Mouse (Mus musculus): ENCODE data around the gene Dync1i2. TPM values are rescaled to one million over a fixed set of nuclear protein-coding genes. Genes with fewer than 3 reads are reported as not detected.
A peak's percentile ranks its signal among the peaks of the same experiment; 100 is the strongest.

The Dync1i2 gene
- polyA plus RNA-seq, 1 experiment from 2014 or later, result 24.2 TPM

GRCm38 (mm10) chr2:71209041-71209755 is 2.3 kb upstream of the Dync1i2 start:
- WGBS (ENCODE audit: insufficient replicate concordance), result 36% methylated on average over 5 of the region's 5 CpGs
- Histone ChIP-seq H3K4me1 (replicated peaks) (peaks cover 13% of the 10 kb centered on the region), H3K36me3 (replicated peaks) (no peaks in the 10 kb centered on the region), H3K9ac (no peak overlapping the region), H3K4me3 (replicated peaks) (no peak overlapping the region), H3K27ac (replicated peaks) (no peak overlapping the region), H3K27me3 (no peaks in the 10 kb centered on the region), H3K4me2 (no peak overlapping the region), H3K9me3 (replicated peaks) (no peaks in the 10 kb centered on the region)
- ATAC-seq (ENCODE audit: insufficient read depth), result no peak

DNA sequence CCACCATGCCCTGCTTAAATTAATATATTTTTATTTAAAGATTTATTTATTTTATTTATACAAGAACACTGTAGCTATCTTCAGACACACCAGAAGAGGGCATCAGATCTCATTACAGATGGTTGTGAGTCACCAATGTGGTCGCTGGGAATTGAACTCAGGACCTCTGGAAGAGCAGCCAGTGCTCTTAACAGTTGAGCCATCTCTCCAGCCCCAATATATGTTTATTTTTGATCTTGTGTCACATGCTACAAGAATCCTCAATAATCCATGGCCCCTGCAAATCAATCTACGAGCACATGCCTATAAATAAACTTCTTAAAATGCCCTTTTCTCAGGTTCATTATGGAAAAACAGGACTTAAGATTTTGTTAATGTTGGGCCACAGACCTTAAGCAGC is 410 bp upstream of the Dync1i2 start:
- no peaks in the 10 kb centered on the region for H3K9me3 ChIP-seq (replicated peaks)
- peak overlapping the region; percentile 59 for H3K4me2 ChIP-seq
- peak overlapping the region; percentile 86 for H3K4me3 ChIP-seq (replicated peaks)

DNA sequence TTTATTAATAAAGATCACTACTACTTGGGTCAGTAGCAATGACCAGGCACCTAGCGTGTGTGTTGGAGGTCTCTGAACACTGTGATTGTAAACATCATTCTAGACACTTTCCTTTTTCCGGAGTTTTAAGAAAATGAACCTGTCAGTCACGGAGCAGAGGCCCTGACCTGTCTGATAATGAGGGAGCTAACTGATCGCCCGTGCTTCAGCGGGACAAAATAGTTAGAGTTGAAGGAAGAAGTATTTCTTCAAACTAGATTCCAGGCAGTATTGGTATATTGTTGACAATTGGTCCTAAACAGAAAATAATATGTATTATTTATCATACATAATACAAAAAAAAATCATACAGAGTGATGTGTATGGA is 837 bp downstream of the Dync1i2 start:
- no peaks in the 10 kb centered on the region for H3K27me3 ChIP-seq
- WGBS (ENCODE audit: insufficient replicate concordance), result 0% methylated on average over 6 of the region's 6 CpGs
- peaks cover 13% of the 10 kb centered on the region for H3K4me1 ChIP-seq (replicated peaks)
- H3K4me2 ChIP-seq, result peak overlapping the region; percentile 59
- no peaks in the 10 kb centered on the region for H3K9me3 ChIP-seq (replicated peaks)
- H3K27ac ChIP-seq (replicated peaks), result peak overlapping the region; percentile 83
- H3K36me3 ChIP-seq (replicated peaks), result peaks cover 16% of the 10 kb centered on the region
- H3K9ac ChIP-seq, result peak overlapping the region; percentile 86
- ATAC-seq (ENCODE audit: insufficient read depth), result no peak
- peak overlapping the region; percentile 86 for H3K4me3 ChIP-seq (replicated peaks)

More for the DNA sequence above, 410 bp upstream of the Dync1i2 start:
- H3K36me3 ChIP-seq (replicated peaks), result peaks cover 11% of the 10 kb centered on the region
- ATAC-seq (ENCODE audit: insufficient read depth), result no peak
- H3K9ac ChIP-seq, result no peak overlapping the region
- H3K27ac ChIP-seq (replicated peaks), result no peak overlapping the region
- no peaks in the 10 kb centered on the region for H3K27me3 ChIP-seq
- WGBS (ENCODE audit: insufficient replicate concordance), result 84% methylated on average over 2 of the region's 2 CpGs
- peaks cover 13% of the 10 kb centered on the region for H3K4me1 ChIP-seq (replicated peaks)

DNA sequence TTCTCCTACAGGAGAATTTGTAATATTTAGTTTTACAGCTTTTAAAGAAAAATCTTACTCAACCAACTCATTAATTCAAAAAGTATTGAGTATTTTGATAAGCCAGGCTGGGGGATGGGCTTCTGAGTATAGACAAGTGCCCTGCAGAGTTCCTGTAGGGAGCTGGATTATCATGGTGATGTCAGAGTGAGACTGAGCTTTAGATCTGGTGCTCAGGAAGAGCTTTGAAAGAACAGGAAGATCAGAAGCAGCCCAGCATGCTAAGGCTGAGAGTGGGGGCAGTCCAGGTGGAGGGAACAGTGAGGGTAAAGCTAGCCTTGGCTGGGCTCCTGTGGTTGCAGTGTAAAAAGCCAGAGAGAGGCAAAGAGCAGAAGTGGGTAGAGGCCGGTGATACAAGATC is 9.5 kb downstream of the Dync1i2 start:
- H3K4me3 ChIP-seq (replicated peaks), result no peak overlapping the region
- no peak for ATAC-seq (ENCODE audit: insufficient read depth)
- H3K4me1 ChIP-seq (replicated peaks), result no peaks in the 10 kb centered on the region
- 79% methylated on average over 1 of the region's 1 CpGs for WGBS (ENCODE audit: insufficient replicate concordance)
- no peak overlapping the region for H3K4me2 ChIP-seq
- no peaks in the 10 kb centered on the region for H3K9me3 ChIP-seq (replicated peaks)
- no peak overlapping the region for H3K9ac ChIP-seq
- no peaks in the 10 kb centered on the region for H3K27me3 ChIP-seq
- peaks cover 48% of the 10 kb centered on the region for H3K36me3 ChIP-seq (replicated peaks)
- no peak overlapping the region for H3K27ac ChIP-seq (replicated peaks)

DNA sequence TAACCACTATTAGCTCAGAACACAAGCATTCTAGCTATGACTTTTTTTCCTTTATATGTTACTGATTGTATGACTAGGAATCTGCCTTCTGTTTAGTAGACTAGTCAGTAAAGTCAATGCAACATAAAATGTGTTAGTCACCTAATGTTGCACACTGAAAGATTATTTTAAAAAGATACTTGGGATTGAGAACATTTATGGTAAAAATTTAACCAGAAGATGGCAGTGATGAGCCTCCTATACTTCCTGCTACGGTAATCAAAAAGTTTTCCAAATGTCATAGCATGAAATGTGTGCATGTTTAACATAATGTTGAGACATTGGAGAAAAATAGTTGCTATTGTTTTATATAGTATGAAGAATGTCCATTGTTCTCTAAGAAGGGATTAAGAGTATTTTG is 15.9 kb downstream of the Dync1i2 start:
- H3K4me1 ChIP-seq (replicated peaks), result 0 out of 2 replicates have a peak, but pooled peaks cover 2% of the 10 kb centered on the region
- H3K9ac ChIP-seq, result no peak overlapping the region
- no peak overlapping the region for H3K4me2 ChIP-seq
- no peak for ATAC-seq (ENCODE audit: insufficient read depth)
- peaks cover 24% of the 10 kb centered on the region for H3K36me3 ChIP-seq (replicated peaks)
- H3K27ac ChIP-seq (replicated peaks), result no peak overlapping the region
- H3K4me3 ChIP-seq (replicated peaks), result no peak overlapping the region
- H3K27me3 ChIP-seq, result no peaks in the 10 kb centered on the region
- WGBS (ENCODE audit: insufficient replicate concordance), result 62% methylated on average over 1 of the region's 1 CpGs
- H3K9me3 ChIP-seq (replicated peaks), result no peaks in the 10 kb centered on the region

DNA sequence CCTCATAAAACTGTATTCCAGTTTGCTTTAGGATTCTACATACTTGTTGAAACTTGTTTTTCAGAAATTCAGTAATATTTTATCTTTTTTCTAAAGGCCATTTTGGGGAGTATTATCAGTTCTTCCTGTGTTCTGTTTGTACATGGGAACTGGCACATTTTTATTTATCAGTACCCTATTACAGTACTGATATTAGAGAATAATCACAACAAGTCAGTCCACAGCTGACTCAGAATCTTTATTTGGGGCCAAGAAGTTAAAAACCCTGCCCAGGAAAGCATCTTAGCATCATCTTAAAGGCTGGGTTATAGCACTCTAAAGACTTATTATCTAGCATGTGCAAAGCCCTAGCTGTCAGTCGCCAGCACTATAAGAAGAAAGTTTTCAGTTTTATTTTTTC is 18.1 kb downstream of the Dync1i2 start:
- Histone ChIP-seq H3K9ac (no peak overlapping the region), H3K4me2 (no peak overlapping the region), H3K4me3 (replicated peaks) (no peak overlapping the region), H3K9me3 (replicated peaks) (no peaks in the 10 kb centered on the region), H3K4me1 (replicated peaks) (peaks cover 7% of the 10 kb centered on the region; the same call in 1 of the 2 replicates), H3K27me3 (no peaks in the 10 kb centered on the region), H3K36me3 (replicated peaks) (peaks cover 13% of the 10 kb centered on the region), H3K27ac (replicated peaks) (no peak overlapping the region)
- WGBS (ENCODE audit: insufficient replicate concordance), result 72% methylated on average over 1 of the region's 1 CpGs
- ATAC-seq (ENCODE audit: insufficient read depth), result no peak

DNA sequence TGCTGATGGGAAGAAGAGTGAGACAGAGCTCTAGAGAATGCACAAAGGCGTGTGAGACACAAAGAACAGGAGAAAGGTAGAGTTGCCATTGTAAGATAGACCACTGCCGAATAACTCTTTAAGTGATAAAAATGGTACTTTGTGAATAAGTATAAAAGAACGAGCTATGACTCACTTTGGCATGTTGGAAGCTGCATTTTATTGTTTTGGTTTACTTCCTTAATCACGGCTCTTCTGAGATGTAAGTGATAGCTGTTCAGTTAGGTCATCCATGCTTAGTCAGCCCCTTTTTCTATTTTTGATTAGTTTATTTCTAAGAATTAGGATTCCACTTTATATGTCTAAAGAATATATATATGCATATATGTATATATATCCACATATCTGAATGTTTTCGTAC is 20.4 kb downstream of the Dync1i2 start:
- H3K9ac ChIP-seq, result no peak overlapping the region
- H3K4me2 ChIP-seq, result no peak overlapping the region
- no peaks in the 10 kb centered on the region for H3K9me3 ChIP-seq (replicated peaks)
- H3K27me3 ChIP-seq, result no peaks in the 10 kb centered on the region
- WGBS (ENCODE audit: insufficient replicate concordance), result 64% methylated on average over 5 of the region's 5 CpGs
- H3K36me3 ChIP-seq (replicated peaks), result peaks cover 19% of the 10 kb centered on the region
- peaks cover 20% of the 10 kb centered on the region for H3K4me1 ChIP-seq (replicated peaks)
- H3K4me3 ChIP-seq (replicated peaks), result no peak overlapping the region
- no peak overlapping the region for H3K27ac ChIP-seq (replicated peaks)
- ATAC-seq (ENCODE audit: insufficient read depth), result no peak

DNA sequence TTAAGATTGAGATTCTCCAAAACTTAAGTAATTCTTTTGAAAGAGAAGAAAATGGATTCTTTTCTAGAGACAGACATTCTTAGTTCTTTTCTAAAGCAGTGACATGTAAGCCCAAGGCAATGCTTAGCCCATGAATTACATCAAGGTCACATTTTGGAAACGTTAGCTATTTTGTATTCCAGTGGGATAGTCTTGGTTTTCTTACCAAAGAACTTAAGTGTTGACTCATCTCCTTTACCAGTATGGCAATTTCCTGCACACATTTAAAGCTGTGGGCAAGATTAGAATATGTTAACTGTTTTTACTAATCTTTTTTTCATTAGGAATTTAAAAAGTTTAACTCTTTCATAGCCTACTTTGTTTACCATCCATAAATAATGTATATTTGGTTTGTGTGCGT is 21.5 kb downstream of the Dync1i2 start:
- no peaks in the 10 kb centered on the region for H3K27me3 ChIP-seq
- peaks cover 20% of the 10 kb centered on the region for H3K4me1 ChIP-seq (replicated peaks)
- no peak overlapping the region for H3K4me3 ChIP-seq (replicated peaks)
- H3K9ac ChIP-seq, result no peak overlapping the region
- H3K9me3 ChIP-seq (replicated peaks), result no peaks in the 10 kb centered on the region
- no peak overlapping the region for H3K4me2 ChIP-seq
- H3K36me3 ChIP-seq (replicated peaks), result peaks cover 23% of the 10 kb centered on the region
- WGBS (ENCODE audit: insufficient replicate concordance), result 66% methylated on average over 2 of the region's 2 CpGs
- H3K27ac ChIP-seq (replicated peaks), result no peak overlapping the region
- no peak for ATAC-seq (ENCODE audit: insufficient read depth)

GRCm38 (mm10) chr2:71235420-71235819 is 23.9 kb downstream of the Dync1i2 start:
- peak; percentile 83 for ATAC-seq (ENCODE audit: insufficient read depth)
- Histone ChIP-seq H3K4me2 (peak overlapping the region; percentile 18; the same call in 1 of the 2 replicates), H3K36me3 (replicated peaks) (peaks cover 16% of the 10 kb centered on the region), H3K4me1 (replicated peaks) (peaks cover 20% of the 10 kb centered on the region), H3K9me3 (replicated peaks) (no peaks in the 10 kb centered on the region), H3K27me3 (no peaks in the 10 kb centered on the region), H3K27ac (replicated peaks) (peak overlapping the region; percentile 55; the same call in 1 of the 2 replicates), H3K4me3 (replicated peaks) (no peak overlapping the region), H3K9ac (no peak overlapping the region)
- 44% methylated on average over 4 of the region's 4 CpGs for WGBS (ENCODE audit: insufficient replicate concordance)

GRCm38 (mm10) chr2:71236009-71236408 is 24.5 kb downstream of the Dync1i2 start:
- WGBS (ENCODE audit: insufficient replicate concordance), result 79% methylated on average over 6 of the region's 6 CpGs
- no peak overlapping the region for H3K9ac ChIP-seq
- H3K27ac ChIP-seq (replicated peaks), result no peak overlapping the region; the same call in 1 of the 2 replicates
- no peak overlapping the region for H3K4me3 ChIP-seq (replicated peaks)
- peaks cover 20% of the 10 kb centered on the region for H3K4me1 ChIP-seq (replicated peaks)
- no peak overlapping the region for H3K4me2 ChIP-seq
- H3K27me3 ChIP-seq, result no peaks in the 10 kb centered on the region
- H3K36me3 ChIP-seq (replicated peaks), result peaks cover 19% of the 10 kb centered on the region
- peak; percentile 75 for ATAC-seq (ENCODE audit: insufficient read depth)
- H3K9me3 ChIP-seq (replicated peaks), result no peaks in the 10 kb centered on the region

DNA sequence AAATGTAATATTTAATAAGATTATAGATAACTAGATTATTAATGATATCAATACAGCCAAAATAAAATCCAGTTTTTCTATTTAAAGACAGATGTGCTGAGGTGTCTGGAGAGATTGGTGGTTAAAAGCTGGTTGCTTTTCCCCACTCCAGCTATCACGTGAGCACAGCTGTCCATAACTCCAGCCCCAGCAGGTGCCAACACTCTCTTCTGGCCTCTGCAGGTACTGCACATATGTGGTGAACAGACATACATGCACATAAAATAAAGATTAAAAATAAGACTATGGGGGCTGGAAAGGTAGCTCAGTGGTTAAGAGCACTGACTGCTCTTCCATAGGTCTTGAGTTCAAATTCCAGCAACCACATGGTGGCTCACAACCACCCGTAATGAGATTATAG is 30.0 kb downstream of the Dync1i2 start:
- 81% methylated on average over 2 of the region's 2 CpGs for WGBS (ENCODE audit: insufficient replicate concordance)
- Histone ChIP-seq H3K27ac (replicated peaks) (no peak overlapping the region), H3K27me3 (no peaks in the 10 kb centered on the region), H3K4me1 (replicated peaks) (no peaks in the 10 kb centered on the region; the same call in 1 of the 2 replicates), H3K4me2 (no peak overlapping the region), H3K4me3 (replicated peaks) (no peak overlapping the region), H3K36me3 (replicated peaks) (peaks cover 24% of the 10 kb centered on the region), H3K9ac (no peak overlapping the region), H3K9me3 (replicated peaks) (no peaks in the 10 kb centered on the region)
- ATAC-seq (ENCODE audit: insufficient read depth), result no peak

GRCm38 (mm10) chr2:71242180-71242579 is 30.7 kb downstream of the Dync1i2 start:
- Histone ChIP-seq H3K4me3 (replicated peaks) (no peak overlapping the region), H3K9me3 (replicated peaks) (no peaks in the 10 kb centered on the region), H3K27me3 (no peaks in the 10 kb centered on the region), H3K9ac (no peak overlapping the region), H3K4me2 (no peak overlapping the region), H3K27ac (replicated peaks) (no peak overlapping the region), H3K36me3 (replicated peaks) (peaks cover 23% of the 10 kb centered on the region), H3K4me1 (replicated peaks) (no peaks in the 10 kb centered on the region; the same call in 1 of the 2 replicates)
- ATAC-seq (ENCODE audit: insufficient read depth), result no peak
- WGBS (ENCODE audit: insufficient replicate concordance), result 80% methylated on average over 3 of the region's 3 CpGs
